Comparison of ENCODE assay signal across 8 mouse cellular contexts in the genomic region with DNA sequence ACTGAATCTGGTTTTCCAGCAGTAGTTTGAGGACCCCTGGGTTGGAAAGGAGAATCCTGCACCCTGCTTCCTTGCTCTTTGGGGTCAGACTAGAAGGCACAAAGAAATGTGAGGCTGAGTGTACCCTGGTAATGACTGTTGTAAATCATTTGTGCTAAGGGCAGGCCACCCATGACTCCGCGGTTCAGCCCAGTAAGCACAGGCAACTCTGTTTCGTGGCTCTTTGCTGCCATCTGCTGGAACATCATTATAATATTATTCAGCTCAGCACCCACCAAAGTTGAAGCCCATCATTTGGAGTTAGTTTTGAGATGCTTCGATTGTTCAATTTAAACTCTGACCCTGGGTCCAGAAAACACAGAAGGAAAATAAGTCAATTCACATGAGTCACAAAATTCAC. TPM values are rescaled to one million over a fixed set of nuclear protein-coding genes. Genes with fewer than 3 reads are reported as not detected.
DNase-seq lines count a peak whose midpoint lies in the region; ATAC-seq and TF ChIP-seq lines count a peak whose summit lies in the region.

No protein-coding gene starts in this region.

- H3K4me1 ChIP-seq in limb, embryonic 11.5 days (ENCODE audit: control insufficient read depth, insufficient read depth, low read length) = no peaks in the 10 kb centered on the region
- no peaks in the 10 kb centered on the region for H3K4me1 ChIP-seq in midbrain, postnatal 0 days (ENCODE audit: insufficient read depth, low read length)

- H3K9me3 ChIP-seq in limb, embryonic 11.5 days (ENCODE audit: control insufficient read depth, low read length) = no peaks in the 10 kb centered on the region
- no peaks in the 10 kb centered on the region for H3K9me3 ChIP-seq in midbrain, postnatal 0 days (ENCODE audit: low read length)

- TF ChIP-seq CTCF in midbrain, postnatal 0 days (IDR thresholded peaks at IDR 0.05) = peak; percentile 88

- 17% methylated on average over 4 of the region's 4 CpGs for WGBS in limb, embryonic 11.5 days
- 17% methylated on average over 4 of the region's 4 CpGs for WGBS in midbrain, postnatal 0 days

- no peak overlapping the region for H3K4me3 ChIP-seq in limb, embryonic 11.5 days (ENCODE audit: low read depth, low read length)
- H3K4me3 ChIP-seq in midbrain, postnatal 0 days (ENCODE audit: low read depth, low read length) = no peak overlapping the region

- no peak overlapping the region for H3K27ac ChIP-seq in limb, embryonic 11.5 days (replicated peaks; ENCODE audit: low read depth, low read length)
- no peak overlapping the region for H3K27ac ChIP-seq in midbrain, postnatal 0 days (ENCODE audit: low read depth, low read length)

- no peak overlapping the region for H3K4me2 ChIP-seq in limb, embryonic 11.5 days (ENCODE audit: low read depth, severe bottlenecking)
- no peak overlapping the region for H3K4me2 ChIP-seq in midbrain, postnatal 0 days (ENCODE audit: low read depth, low read length, poor library complexity, severe bottlenecking)

- peak; percentile 71 for DNase-seq in A20 (ENCODE audit: low read depth, low spot score)
- DNase-seq in Muller cell, postnatal 12 days (ENCODE audit: inconsistent ontology term) = peak; percentile 39
- DNase-seq in cerebellum, adult 8-10 months = peak; percentile 54
- DNase-seq in limb, embryonic 11.5 days (ENCODE audit: low spot score) = peak; percentile 87
- peak; percentile 86 for DNase-seq in midbrain, postnatal 0 days (ENCODE audit: low spot score)
- peak; percentile 62 for DNase-seq in thymus, postnatal 0 days (ENCODE audit: low spot score)

- H3K36me3 ChIP-seq in limb, embryonic 11.5 days (ENCODE audit: control insufficient read depth, insufficient read depth, low read length) = no peaks in the 10 kb centered on the region
- H3K36me3 ChIP-seq in midbrain, postnatal 0 days (ENCODE audit: insufficient read depth, low read length) = no peaks in the 10 kb centered on the region

- H3K9ac ChIP-seq in limb, embryonic 11.5 days (ENCODE audit: low read length) = no peak overlapping the region
- H3K9ac ChIP-seq in midbrain, postnatal 0 days (replicated peaks; ENCODE audit: low read length, poor library complexity, severe bottlenecking) = no peak overlapping the region

- ATAC-seq in frontal cortex, adult (ENCODE audit: low TSS enrichment) = peak; percentile 77
- ATAC-seq in inflammation-experienced regulatory T-cells, adult 6 months = peak; percentile 72
- peak; percentile 69; the same call in 1 of the 2 replicates for ATAC-seq in limb, embryonic 11.5 days (ENCODE audit: insufficient number of reproducible peaks, low FRiP score, low TSS enrichment, low read depth)
- ATAC-seq in midbrain, postnatal 0 days (ENCODE audit: low FRiP score) = peak; percentile 47; the same call in 1 of the 2 replicates

- H3K27me3 ChIP-seq in limb, embryonic 11.5 days (ENCODE audit: control insufficient read depth, insufficient read depth, low read length) = no peaks in the 10 kb centered on the region; the same call in 1 of the 2 replicates
- peaks cover 29% of the 10 kb centered on the region for H3K27me3 ChIP-seq in midbrain, postnatal 0 days (ENCODE audit: insufficient read depth, low read length)

RNA-seq across cellular contexts. Expression of gene Zfp637, which starts 15.6 kb away (rescaled TPM):
- 10 to 100 TPM; 26.8 to 35.7 (median 33.1) TPM for polyA plus RNA-seq in inflammation-experienced regulatory T-cells, adult 6 months (2017; shearing (Covaris generic))
- polyA plus RNA-seq in limb, embryonic 11.5 days (2014; fragmentation: Nextera tagmentation; extraction: Ambion mirVana) = 155 and 163 TPM in 2 replicates
- total RNA-seq in midbrain, postnatal 0 days (2014; rRNA removed) = 75.0 and 95.9 TPM in 2 replicates
- polyA plus RNA-seq in midbrain, postnatal 0 days (2015; fragmentation: Nextera tagmentation; extraction: Ambion mirVana) = 109 and 122 TPM in 2 replicates
- 74.3 and 80.9 TPM in 2 replicates for polyA plus RNA-seq in thymus, postnatal 0 days (2015; fragmentation: Nextera tagmentation; extraction: Ambion mirVana)

RNA-seq across cellular contexts. Expression of gene Zfp239, which starts 36.5 kb away (rescaled TPM):
- 1 to 10 TPM; 4.5 to 6.2 (median 4.9) TPM for polyA plus RNA-seq in inflammation-experienced regulatory T-cells, adult 6 months (2017; shearing (Covaris generic))
- 13.2 and 16.2 TPM in 2 replicates for polyA plus RNA-seq in limb, embryonic 11.5 days (2014; fragmentation: Nextera tagmentation; extraction: Ambion mirVana)
- total RNA-seq in midbrain, postnatal 0 days (2014; rRNA removed) = 14.5 and 18.6 TPM in 2 replicates
- 16.1 and 16.6 TPM in 2 replicates for polyA plus RNA-seq in midbrain, postnatal 0 days (2015; fragmentation: Nextera tagmentation; extraction: Ambion mirVana)
- 6.3 and 7.0 TPM in 2 replicates for polyA plus RNA-seq in thymus, postnatal 0 days (2015; fragmentation: Nextera tagmentation; extraction: Ambion mirVana)
